Mouse (Mus musculus): ENCODE results near the gene Gm1993.

Gene Gm1993

DNA sequence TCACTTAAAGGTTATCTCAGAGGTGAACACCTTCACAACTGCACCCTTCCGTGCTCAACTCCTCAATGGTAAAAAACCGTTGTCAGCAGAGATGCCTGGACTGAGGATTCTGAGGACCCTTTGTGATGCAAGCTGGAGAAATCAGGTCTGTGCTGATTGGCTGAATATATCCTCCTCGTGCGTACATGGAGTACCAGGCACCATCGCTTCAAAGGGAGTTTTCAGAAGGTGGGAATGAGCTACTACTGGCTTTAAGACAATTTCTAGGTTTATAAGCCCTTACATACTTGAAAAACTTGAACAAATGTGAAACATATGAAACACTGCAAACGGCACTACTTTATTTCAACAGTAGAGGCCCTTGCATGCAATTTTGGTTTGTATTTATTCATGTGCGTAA lies at the start of gene Gm1993:
Gene Gm1993, minus strand, starts transcription at position 101 of the 400 bp plus-strand sequence.
- 84% methylated on average over 7 of the region's 7 CpGs for WGBS
